32 mouse cellular contexts compared by ENCODE assay signal in genomic region chr5:20492679-20493078, GRCm38 (mm10).
A peak's percentile ranks its signal among the peaks of the same experiment; 100 is the strongest.
DNase-seq lines count a peak whose midpoint lies in the region; ATAC-seq lines count a peak whose summit lies in the region.
"Had no signal": no experiment of that assay in that cellular context is flagged by ENCODE, and none has a peak within 500 bp of the region (broad histone marks: within the 10 kb centered on the region; RNA-seq: fewer than 3 reads in every experiment).

No protein-coding gene starts in this region.

- no peaks in the 10 kb centered on the region for H3K36me3 ChIP-seq in embryonic facial prominence, embryonic 10.5 days (replicated peaks)
- H3K36me3 ChIP-seq in hindbrain, embryonic 16.5 days (ENCODE audit: control insufficient read depth, insufficient read depth, low read length): no peaks in the 10 kb centered on the region
- H3K36me3 ChIP-seq: embryonic facial prominence, embryonic 12.5 days; heart, embryonic 10.5 days; heart, embryonic 15.5 days; intestine, embryonic 15.5 days; liver, embryonic 12.5 days; midbrain, embryonic 12.5 days; neural tube, embryonic 12.5 days had no signal

- H3K4me1 ChIP-seq in embryonic facial prominence, embryonic 10.5 days: peaks cover 29% of the 10 kb centered on the region
- H3K4me1 ChIP-seq in hindbrain, embryonic 16.5 days (ENCODE audit: control insufficient read depth, insufficient read depth, low read depth, low read length): no peaks in the 10 kb centered on the region; the same call in 1 of the 2 replicates
- H3K4me1 ChIP-seq: heart, embryonic 10.5 days; heart, embryonic 15.5 days; intestine, embryonic 15.5 days; liver, embryonic 12.5 days; megakaryocyte, embryonic 14.5 days; midbrain, embryonic 12.5 days; neural tube, embryonic 12.5 days had no signal

- no peak overlapping the region for H3K9ac ChIP-seq in hindbrain, embryonic 16.5 days (ENCODE audit: low read depth, low read length)
- H3K9ac ChIP-seq: embryonic facial prominence, embryonic 12.5 days; heart, embryonic 15.5 days; intestine, embryonic 15.5 days; liver, embryonic 12.5 days; midbrain, embryonic 12.5 days; neural tube, embryonic 12.5 days had no signal

- intact Hi-C loops in left cerebral cortex, postnatal 36 days (cut with DNase I): loop anchor here (5.0 kb wide), 1 partner anchor 45 kb away; no protein-coding TSS in a partner anchor

- no peaks in the 10 kb centered on the region for H3K9me3 ChIP-seq in embryonic facial prominence, embryonic 10.5 days
- H3K9me3 ChIP-seq in hindbrain, embryonic 16.5 days (ENCODE audit: control insufficient read depth, low read length): no peaks in the 10 kb centered on the region
- H3K9me3 ChIP-seq: embryonic facial prominence, embryonic 12.5 days; heart, embryonic 10.5 days; heart, embryonic 15.5 days; intestine, embryonic 15.5 days; liver, embryonic 12.5 days; megakaryocyte, embryonic 14.5 days; midbrain, embryonic 12.5 days; neural tube, embryonic 12.5 days had no signal

- H3K27me3 ChIP-seq in embryonic facial prominence, embryonic 10.5 days (replicated peaks; ENCODE audit: low read depth, poor library complexity, severe bottlenecking): no peaks in the 10 kb centered on the region
- H3K27me3 ChIP-seq in hindbrain, embryonic 16.5 days (replicated peaks; ENCODE audit: control insufficient read depth, insufficient read depth, low read length): no peaks in the 10 kb centered on the region
- H3K27me3 ChIP-seq: embryonic facial prominence, embryonic 12.5 days; heart, embryonic 15.5 days; intestine, embryonic 15.5 days; liver, embryonic 12.5 days; megakaryocyte, embryonic 14.5 days; midbrain, embryonic 12.5 days; neural tube, embryonic 12.5 days had no signal

- 90% methylated on average over 7 of the region's 7 CpGs for WGBS in embryonic facial prominence, embryonic 10.5 days
- 91% methylated on average over 7 of the region's 7 CpGs for WGBS in hindbrain, embryonic 16.5 days

- peak; percentile 52 for DNase-seq in layer of hippocampus, adult 11-12 months (ENCODE audit: low spot score)
- no peak for DNase-seq in layer of hippocampus, postnatal 10 days (ENCODE audit: low spot score in 2 of 2)
- DNase-seq in right cerebral cortex, adult 2 months (ENCODE audit: low spot score in 2 of 2): peak; percentile 49 to 50
- DNase-seq in right cerebral cortex, postnatal 14 days: no peak
- peak; percentile 36 to 41 for DNase-seq in layer of hippocampus, postnatal 36 days
- DNase-seq in left cerebral cortex, postnatal 36 days (ENCODE audit: low spot score in 2 of 2): peak; percentile 46 to 50
- no peak for DNase-seq in embryonic facial prominence, embryonic 10.5 days (ENCODE audit: low spot score)
- DNase-seq: adrenal gland, adult 2 months; adrenal gland, postnatal 36 days; cerebellum, adult 8-10 months; gastrocnemius, postnatal 25 days; heart, adult 11 months; kidney, adult 2 months; kidney, postnatal 4 days; lung, adult 18-20 months; lung, postnatal 4 days; thymus, postnatal 4 days had no signal

- H3K4me3 ChIP-seq in embryonic facial prominence, embryonic 10.5 days: no peak overlapping the region
- no peak overlapping the region for H3K4me3 ChIP-seq in hindbrain, embryonic 16.5 days (ENCODE audit: low read length)
- H3K4me3 ChIP-seq: embryonic facial prominence, embryonic 12.5 days; heart, embryonic 10.5 days; heart, embryonic 15.5 days; intestine, embryonic 15.5 days; liver, embryonic 12.5 days; megakaryocyte, embryonic 14.5 days; midbrain, embryonic 12.5 days; myocyte; neural tube, embryonic 12.5 days had no signal

- no peak overlapping the region for H3K4me2 ChIP-seq in hindbrain, embryonic 16.5 days (ENCODE audit: low read length)
- H3K4me2 ChIP-seq: embryonic facial prominence, embryonic 12.5 days; heart, embryonic 15.5 days; intestine, embryonic 15.5 days; liver, embryonic 12.5 days; midbrain, embryonic 12.5 days; neural tube, embryonic 12.5 days had no signal

- H3K27ac ChIP-seq in embryonic facial prominence, embryonic 10.5 days (replicated peaks): no peak overlapping the region
- H3K27ac ChIP-seq in hindbrain, embryonic 16.5 days (ENCODE audit: low read depth, low read length): no peak overlapping the region
- H3K27ac ChIP-seq: embryonic facial prominence, embryonic 12.5 days; heart, embryonic 10.5 days; heart, embryonic 15.5 days; hindbrain, postnatal 0 days; intestine, embryonic 15.5 days; kidney, postnatal 0 days; liver, embryonic 12.5 days; midbrain, embryonic 12.5 days; neural tube, embryonic 12.5 days had no signal

- no peak for ATAC-seq in hindbrain, embryonic 16.5 days
- ATAC-seq: CD4-positive, CD25-positive, alpha-beta regulatory T cell, adult 4 months; forebrain, embryonic 14.5 days; hindbrain, postnatal 0 days; intestine, embryonic 15.5 days; liver, embryonic 12.5 days; lung, postnatal 0 days had no signal

Comparison
In these comparisons a context has a peak if more than half of its experiments do, and no peak if none do; other contexts are left out.
1. DNase-seq: peak in layer of hippocampus, adult 11-12 months (single experiment), right cerebral cortex, adult 2 months (2 of 2), layer of hippocampus, postnatal 36 days (2 of 2) and left cerebral cortex, postnatal 36 days (2 of 2); none in layer of hippocampus, postnatal 10 days (0 of 2), right cerebral cortex, postnatal 14 days (single experiment) and embryonic facial prominence, embryonic 10.5 days (single experiment).